In the genomic region with DNA sequence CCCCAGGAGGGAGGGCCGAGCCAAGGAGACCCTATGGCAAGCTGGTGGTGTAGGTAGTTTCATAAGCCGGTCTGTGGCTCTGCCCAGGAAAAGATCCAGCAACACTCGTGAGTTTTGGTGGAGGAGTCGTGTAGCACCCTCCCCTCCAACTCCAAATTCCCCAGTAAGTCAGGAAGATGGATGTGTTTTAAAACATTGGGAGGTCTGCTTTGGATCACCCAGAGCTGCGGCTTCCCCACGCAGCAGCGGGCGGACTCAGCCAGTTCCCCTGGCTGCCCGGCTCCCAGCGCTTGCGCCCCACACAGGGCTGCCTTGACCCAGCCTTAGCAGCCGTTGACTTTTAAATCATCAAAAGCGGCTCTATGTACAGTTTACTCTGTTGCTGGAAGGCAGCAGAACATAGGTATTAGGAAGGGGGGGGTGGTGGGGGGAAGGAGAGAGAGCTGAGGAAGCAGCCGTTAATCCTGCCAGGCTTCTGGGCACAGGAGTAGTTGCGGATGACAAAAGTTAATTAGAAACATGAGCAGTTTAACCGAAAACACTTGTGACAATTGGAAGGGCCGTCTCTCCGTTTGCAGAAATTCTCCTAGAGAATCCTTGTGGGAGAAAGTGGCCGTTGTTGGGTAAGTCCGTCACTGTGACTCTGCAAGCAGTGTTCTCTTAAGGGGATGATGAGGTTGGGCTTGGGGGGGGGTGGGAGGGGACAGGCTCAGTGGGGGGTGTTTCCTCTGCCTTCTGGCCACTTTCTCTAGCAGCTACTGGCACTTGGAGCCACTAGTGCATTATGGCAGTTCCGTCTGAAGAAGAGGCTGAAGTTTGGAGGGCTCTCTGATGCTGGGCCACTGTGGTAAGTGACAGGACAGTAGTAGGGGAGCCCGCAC, we compare ENCODE assay signal across 8 mouse cellular contexts.
A peak's percentile ranks its signal among the peaks of the same experiment; 100 is the strongest.
DNase-seq lines count a peak whose midpoint lies in the region; ATAC-seq lines count a peak whose summit lies in the region.

No protein-coding gene starts in this region.

- peak overlapping the region; percentile 72 for H3K27ac ChIP-seq in heart, embryonic 10.5 days
- H3K27ac ChIP-seq in forebrain, embryonic 13.5 days = no peak overlapping the region
- H3K27ac ChIP-seq in liver, embryonic 12.5 days = peak overlapping the region; percentile 40; the same call in 1 of the 2 replicates
- peak overlapping the region; percentile 83 for H3K27ac ChIP-seq in stomach, embryonic 16.5 days (ENCODE audit: low read length)

- H3K4me1 ChIP-seq in heart, embryonic 10.5 days = peaks cover 48% of the 10 kb centered on the region
- H3K4me1 ChIP-seq in forebrain, embryonic 13.5 days = peaks cover 9% of the 10 kb centered on the region
- H3K4me1 ChIP-seq in liver, embryonic 12.5 days = 0 out of 2 replicates have a peak, but pooled peaks cover 12% of the 10 kb centered on the region
- peaks cover 34% of the 10 kb centered on the region for H3K4me1 ChIP-seq in stomach, embryonic 16.5 days (ENCODE audit: control insufficient read depth, insufficient read depth, low read length)

- no peak overlapping the region for H3K9ac ChIP-seq in forebrain, embryonic 13.5 days
- H3K9ac ChIP-seq in liver, embryonic 12.5 days = no peak overlapping the region
- H3K9ac ChIP-seq in stomach, embryonic 16.5 days (ENCODE audit: low read length) = peak overlapping the region; percentile 60

- H3K9me3 ChIP-seq in heart, embryonic 10.5 days = no peaks in the 10 kb centered on the region
- H3K9me3 ChIP-seq in forebrain, embryonic 13.5 days (replicated peaks) = no peaks in the 10 kb centered on the region
- no peaks in the 10 kb centered on the region for H3K9me3 ChIP-seq in liver, embryonic 12.5 days (replicated peaks)
- H3K9me3 ChIP-seq in stomach, embryonic 16.5 days (replicated peaks; ENCODE audit: control insufficient read depth, low read length) = no peaks in the 10 kb centered on the region

- peak; percentile 36; the same call in 1 of the 2 replicates for ATAC-seq in forebrain, embryonic 13.5 days
- 0 out of 2 replicates have a peak, but pooled peaks have one; percentile 33 for ATAC-seq in liver, embryonic 12.5 days
- ATAC-seq in stomach, embryonic 16.5 days (ENCODE audit: insufficient read depth, low FRiP score) = peak; percentile 90

- peaks cover 13% of the 10 kb centered on the region; the same call in 1 of the 2 replicates for H3K36me3 ChIP-seq in heart, embryonic 10.5 days
- H3K36me3 ChIP-seq in forebrain, embryonic 13.5 days (ENCODE audit: poor library complexity, severe bottlenecking) = no peaks in the 10 kb centered on the region
- peaks cover 5% of the 10 kb centered on the region for H3K36me3 ChIP-seq in liver, embryonic 12.5 days
- H3K36me3 ChIP-seq in stomach, embryonic 16.5 days (ENCODE audit: control insufficient read depth, insufficient read depth, low read length) = no peaks in the 10 kb centered on the region

- peak overlapping the region; percentile 38 for H3K4me3 ChIP-seq in heart, embryonic 10.5 days
- H3K4me3 ChIP-seq in forebrain, embryonic 13.5 days = no peak overlapping the region
- H3K4me3 ChIP-seq in liver, embryonic 12.5 days = peak overlapping the region; percentile 11; the same call in 1 of the 2 replicates
- peak overlapping the region; percentile 31 for H3K4me3 ChIP-seq in stomach, embryonic 16.5 days (replicated peaks; ENCODE audit: low read length)

- no peak for DNase-seq in heart, embryonic 10.5 days (ENCODE audit: low spot score)
- DNase-seq in heart, adult 18-20 months = no peak
- DNase-seq in Muller cell, postnatal 12 days (ENCODE audit: inconsistent ontology term) = peak; percentile 47
- DNase-seq in right cerebral cortex, adult 2 months (ENCODE audit: low spot score in 2 of 2) = no peak
- no peak for DNase-seq in cerebellum, postnatal 25 days

- H3K4me2 ChIP-seq in forebrain, embryonic 13.5 days = peak overlapping the region; percentile 32; the same call in 1 of the 2 replicates
- H3K4me2 ChIP-seq in liver, embryonic 12.5 days = peak overlapping the region; percentile 44
- peak overlapping the region; percentile 51 for H3K4me2 ChIP-seq in stomach, embryonic 16.5 days (ENCODE audit: low read depth, low read length)

- H3K27me3 ChIP-seq in heart, embryonic 10.5 days (ENCODE audit: insufficient read depth, poor library complexity, severe bottlenecking) = peaks cover 11% of the 10 kb centered on the region
- peaks cover 7% of the 10 kb centered on the region for H3K27me3 ChIP-seq in forebrain, embryonic 13.5 days
- H3K27me3 ChIP-seq in liver, embryonic 12.5 days (replicated peaks) = no peaks in the 10 kb centered on the region; the same call in 1 of the 2 replicates
- no peaks in the 10 kb centered on the region for H3K27me3 ChIP-seq in stomach, embryonic 16.5 days (ENCODE audit: control insufficient read depth, insufficient read depth, low read length)

- WGBS in heart, embryonic 10.5 days = 13% methylated on average over 22 of the region's 22 CpGs
- 22% methylated on average over 22 of the region's 22 CpGs for WGBS in forebrain, embryonic 13.5 days
- WGBS in liver, embryonic 12.5 days (ENCODE audit: insufficient replicate concordance) = 24% methylated on average over 22 of the region's 22 CpGs
- 13% methylated on average over 22 of the region's 22 CpGs for WGBS in stomach, embryonic 16.5 days

Comparison
In these comparisons a context has a peak if more than half of its experiments do, and no peak if none do; other contexts are left out.
1. ATAC-seq: peak in every context shown above with its lines; median percentile 90 in stomach, embryonic 16.5 days; 36 in forebrain, embryonic 13.5 days; 33 in liver, embryonic 12.5 days.